Mouse (Mus musculus): ENCODE data around the gene Cmpk1. TPM values are rescaled to one million over a fixed set of nuclear protein-coding genes. Genes with fewer than 3 reads are reported as not detected.

Gene Cmpk1
- total and polyA plus RNA-seq, 2 experiments: 16.1 to 56.3 TPM

DNA sequence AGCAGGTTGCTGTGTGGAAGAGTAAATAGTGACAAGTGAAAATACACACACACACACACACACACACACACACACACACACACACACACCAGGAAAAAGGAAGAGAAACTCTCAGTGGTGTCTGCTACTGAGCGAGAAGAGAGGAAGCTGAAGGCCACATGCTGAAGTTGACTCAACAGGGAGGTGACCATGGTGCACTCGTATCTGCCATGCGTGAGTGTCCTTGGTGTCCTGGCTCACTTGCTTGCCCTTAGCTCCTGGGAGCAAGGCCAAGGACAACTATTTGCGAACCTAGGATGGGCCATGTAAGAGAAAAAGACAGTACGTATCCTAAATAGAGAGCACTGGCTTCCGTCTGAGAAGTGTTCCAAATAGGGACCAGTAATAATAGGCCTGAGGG lies 52.9 kb downstream of the Cmpk1 start:
- no peak overlapping the region for H3K27ac ChIP-seq (replicated peaks; ENCODE audit: insufficient read depth, low read depth, low read length)
- H3K79me2 ChIP-seq (ENCODE audit: control insufficient read depth, insufficient read depth, low read length): no peaks in the 10 kb centered on the region
- 63% methylated on average over 6 of the region's 6 CpGs for WGBS
- peak; percentile 16 for DNase-seq (ENCODE audit: extremely low read depth, low read depth, low spot score)
- no peaks in the 10 kb centered on the region for H3K27me3 ChIP-seq (ENCODE audit: control insufficient read depth, insufficient read depth, low read length)
- TF ChIP-seq CTCF (IDR thresholded peaks at IDR 0.05; ENCODE audit: low read depth, low read length) (no peak), POLR2A (IDR thresholded peaks at IDR 0.05; ENCODE audit: extremely low read depth, insufficient read depth, low read length) (no peak)
- H3K36me3 ChIP-seq (ENCODE audit: control insufficient read depth, insufficient read depth, low read length): no peaks in the 10 kb centered on the region
- H3K4me1 ChIP-seq (ENCODE audit: control insufficient read depth, insufficient read depth, low read length): no peaks in the 10 kb centered on the region
- no peak overlapping the region for H3K4me3 ChIP-seq (ENCODE audit: insufficient read depth, low read depth, low read length)
- no peak overlapping the region for H3K9ac ChIP-seq (ENCODE audit: low read depth, low read length)

DNA sequence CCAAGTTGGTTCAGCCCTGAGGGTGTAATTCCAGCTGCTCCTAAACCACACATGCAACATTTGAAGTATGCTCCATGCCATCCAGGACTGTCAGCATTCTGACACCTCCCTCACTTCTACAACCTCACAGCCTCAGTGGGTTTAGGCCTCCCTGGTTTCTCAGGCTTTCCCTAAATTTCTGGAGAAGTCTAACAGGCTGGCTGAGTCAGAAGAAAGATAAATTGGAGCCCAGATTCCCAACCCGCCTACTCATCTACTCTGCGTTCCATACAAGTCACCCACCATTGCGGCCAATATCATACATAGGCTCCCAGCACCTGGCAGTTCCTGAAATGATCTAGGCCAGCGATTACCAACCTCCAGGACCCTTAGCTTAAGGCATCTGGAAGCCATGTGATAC lies 54.3 kb downstream of the Cmpk1 start:
- Histone ChIP-seq H3K9ac (ENCODE audit: low read depth, low read length) (no peak overlapping the region), H3K79me2 (ENCODE audit: control insufficient read depth, insufficient read depth, low read length) (no peaks in the 10 kb centered on the region), H3K27me3 (ENCODE audit: control insufficient read depth, insufficient read depth, low read length) (no peaks in the 10 kb centered on the region), H3K4me1 (ENCODE audit: control insufficient read depth, insufficient read depth, low read length) (no peaks in the 10 kb centered on the region), H3K4me3 (ENCODE audit: insufficient read depth, low read depth, low read length) (no peak overlapping the region), H3K36me3 (ENCODE audit: control insufficient read depth, insufficient read depth, low read length) (no peaks in the 10 kb centered on the region), H3K27ac (replicated peaks; ENCODE audit: insufficient read depth, low read depth, low read length) (no peak overlapping the region)
- no peak for DNase-seq (ENCODE audit: extremely low read depth, low read depth, low spot score)
- 83% methylated on average over 4 of the region's 4 CpGs for WGBS
- TF ChIP-seq CTCF (IDR thresholded peaks at IDR 0.05; ENCODE audit: low read depth, low read length): no peak
- no peak for TF ChIP-seq POLR2A (IDR thresholded peaks at IDR 0.05; ENCODE audit: extremely low read depth, insufficient read depth, low read length)

DNA sequence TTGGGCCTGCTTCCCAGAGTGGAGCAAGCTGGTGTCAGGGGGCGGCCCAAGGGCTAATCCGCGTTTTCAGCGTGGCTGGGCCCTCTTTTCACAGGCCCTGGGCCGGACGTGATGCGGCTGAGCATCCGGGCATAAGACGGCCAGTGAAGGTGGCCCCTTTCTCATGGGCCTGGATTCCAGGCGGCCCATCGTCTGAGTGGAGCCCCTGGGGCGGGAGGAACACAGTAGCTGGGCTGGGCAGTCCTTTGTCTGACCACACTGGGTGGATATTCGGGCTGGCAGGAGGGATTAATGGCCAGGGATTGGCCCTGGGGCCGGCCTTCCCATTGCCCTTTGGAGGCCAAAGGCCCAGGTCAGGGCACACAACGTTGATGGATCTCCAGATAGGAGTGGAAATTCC lies 57.9 kb downstream of the Cmpk1 start:
- H3K4me3 ChIP-seq (ENCODE audit: insufficient read depth, low read depth, low read length): no peak overlapping the region
- H3K79me2 ChIP-seq (ENCODE audit: control insufficient read depth, insufficient read depth, low read length): no peaks in the 10 kb centered on the region
- no peaks in the 10 kb centered on the region for H3K4me1 ChIP-seq (ENCODE audit: control insufficient read depth, insufficient read depth, low read length)
- no peaks in the 10 kb centered on the region for H3K36me3 ChIP-seq (ENCODE audit: control insufficient read depth, insufficient read depth, low read length)
- H3K9ac ChIP-seq (ENCODE audit: low read depth, low read length): no peak overlapping the region
- no peak for DNase-seq (ENCODE audit: extremely low read depth, low read depth, low spot score)
- no peak for TF ChIP-seq CTCF (IDR thresholded peaks at IDR 0.05; ENCODE audit: low read depth, low read length)
- no peak for TF ChIP-seq POLR2A (IDR thresholded peaks at IDR 0.05; ENCODE audit: extremely low read depth, insufficient read depth, low read length)
- H3K27ac ChIP-seq (replicated peaks; ENCODE audit: insufficient read depth, low read depth, low read length): no peak overlapping the region
- WGBS: 50% methylated on average over 15 of the region's 15 CpGs
- H3K27me3 ChIP-seq (ENCODE audit: control insufficient read depth, insufficient read depth, low read length): peaks cover 22% of the 10 kb centered on the region

DNA sequence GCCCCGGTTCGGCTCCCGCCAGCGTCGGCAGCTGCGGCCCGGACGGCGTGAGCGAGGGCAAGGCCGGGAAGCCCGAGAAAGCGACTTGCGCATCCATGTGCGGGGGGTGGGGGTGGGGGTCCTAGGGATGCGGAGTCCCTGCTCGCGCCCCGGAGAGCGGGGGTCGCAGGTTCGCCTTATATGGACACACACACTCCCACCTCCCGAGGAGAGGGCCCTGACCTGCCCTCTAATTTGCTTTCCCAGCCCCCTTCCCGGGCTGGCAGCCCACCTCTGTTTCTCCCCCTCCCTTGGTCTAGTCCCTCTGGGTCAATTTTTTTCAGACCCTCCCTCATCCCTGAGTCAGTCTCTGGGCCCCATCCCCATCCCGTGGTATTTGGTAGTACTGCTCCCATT lies 61.1 kb downstream of the Cmpk1 start, which contains the start of gene Foxe3:
Foxe3 (minus strand) TSS at position 97 of the 396 bp plus-strand sequence.
- Histone ChIP-seq H3K27ac (replicated peaks; ENCODE audit: insufficient read depth, low read depth, low read length) (no peak within 1 kb of the TSS), H3K27me3 (ENCODE audit: control insufficient read depth, insufficient read depth, low read length) (peaks cover 22% of the 10 kb centered on the region), H3K4me3 (ENCODE audit: insufficient read depth, low read depth, low read length) (peak within 1 kb of the TSS; percentile 48; the same call in 1 of the 2 replicates), H3K9ac (ENCODE audit: low read depth, low read length) (peak within 1 kb of the TSS; percentile 27; the same call in 1 of the 2 replicates), H3K79me2 (ENCODE audit: control insufficient read depth, insufficient read depth, low read length) (no peaks in the 10 kb centered on the region), H3K36me3 (ENCODE audit: control insufficient read depth, insufficient read depth, low read length) (no peaks in the 10 kb centered on the region), H3K4me1 (ENCODE audit: control insufficient read depth, insufficient read depth, low read length) (no peaks in the 10 kb centered on the region)
- WGBS: 2% methylated on average over 17 of the region's 25 CpGs
- no peak for TF ChIP-seq CTCF (IDR thresholded peaks at IDR 0.05; ENCODE audit: low read depth, low read length)
- TF ChIP-seq POLR2A (IDR thresholded peaks at IDR 0.05; ENCODE audit: extremely low read depth, insufficient read depth, low read length): no peak
- DNase-seq (ENCODE audit: extremely low read depth, low read depth, low spot score): no peak

DNA sequence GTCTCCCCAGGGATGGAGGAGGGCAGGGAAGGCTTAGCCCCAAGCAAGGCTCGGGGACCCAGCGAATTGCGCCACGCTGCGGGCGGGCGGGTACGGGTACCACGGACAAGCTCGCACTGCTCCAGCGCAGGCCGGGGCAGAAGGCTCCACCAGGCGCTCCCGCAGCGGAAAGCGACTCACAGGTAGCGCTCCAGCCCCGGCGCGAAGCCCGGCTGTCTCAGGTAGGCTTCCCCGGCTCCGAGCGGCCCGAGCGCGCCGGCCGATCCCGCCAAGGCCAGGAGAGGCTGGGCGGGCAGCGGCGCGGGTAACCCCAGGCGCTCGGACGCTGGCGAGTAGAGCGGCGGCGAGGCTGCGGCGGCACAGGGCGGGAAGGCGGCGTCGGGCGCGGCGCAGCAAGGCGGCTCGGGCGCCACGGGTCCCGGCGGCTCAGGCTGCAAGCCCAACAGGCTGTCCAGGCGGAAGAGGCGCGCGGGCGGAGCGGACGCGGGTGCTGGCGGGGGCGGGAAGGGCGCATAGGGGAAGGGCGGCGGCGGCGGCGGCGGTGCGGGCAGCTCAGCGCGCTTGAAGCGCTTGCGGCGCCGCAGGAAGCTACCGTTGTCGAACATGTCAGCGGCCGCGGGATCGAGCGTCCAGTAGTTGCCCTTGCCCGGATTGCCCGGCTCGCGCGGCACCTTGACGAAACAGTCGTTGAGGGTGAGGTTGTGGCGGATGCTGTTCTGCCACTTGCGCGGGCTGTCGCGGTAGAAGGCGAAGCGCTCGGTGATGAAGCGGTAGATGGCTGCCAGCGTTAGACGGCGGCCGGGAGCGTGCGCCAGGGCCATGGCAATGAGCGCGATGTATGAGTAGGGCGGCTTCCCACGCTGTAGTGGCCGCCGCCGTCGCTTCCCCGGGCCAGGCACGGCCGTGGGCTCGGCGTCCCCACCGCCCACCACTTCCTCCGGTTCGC lies 61.8 kb downstream of the Cmpk1 start:
- Histone ChIP-seq H3K27ac (replicated peaks; ENCODE audit: insufficient read depth, low read depth, low read length) (no peak overlapping the region), H3K79me2 (ENCODE audit: control insufficient read depth, insufficient read depth, low read length) (no peaks in the 10 kb centered on the region), H3K27me3 (ENCODE audit: control insufficient read depth, insufficient read depth, low read length) (peaks cover 22% of the 10 kb centered on the region), H3K9ac (ENCODE audit: low read depth, low read length) (peak overlapping the region; percentile 27; the same call in 1 of the 2 replicates), H3K4me1 (ENCODE audit: control insufficient read depth, insufficient read depth, low read length) (no peaks in the 10 kb centered on the region), H3K36me3 (ENCODE audit: control insufficient read depth, insufficient read depth, low read length) (no peaks in the 10 kb centered on the region), H3K4me3 (ENCODE audit: insufficient read depth, low read depth, low read length) (peak overlapping the region; percentile 48; the same call in 1 of the 2 replicates)
- TF ChIP-seq POLR2A (IDR thresholded peaks at IDR 0.05; ENCODE audit: extremely low read depth, insufficient read depth, low read length): no peak
- TF ChIP-seq CTCF (IDR thresholded peaks at IDR 0.05; ENCODE audit: low read depth, low read length): no peak
- DNase-seq (ENCODE audit: extremely low read depth, low read depth, low spot score): no peak
- 2% methylated on average over 124 of the region's 125 CpGs for WGBS

DNA sequence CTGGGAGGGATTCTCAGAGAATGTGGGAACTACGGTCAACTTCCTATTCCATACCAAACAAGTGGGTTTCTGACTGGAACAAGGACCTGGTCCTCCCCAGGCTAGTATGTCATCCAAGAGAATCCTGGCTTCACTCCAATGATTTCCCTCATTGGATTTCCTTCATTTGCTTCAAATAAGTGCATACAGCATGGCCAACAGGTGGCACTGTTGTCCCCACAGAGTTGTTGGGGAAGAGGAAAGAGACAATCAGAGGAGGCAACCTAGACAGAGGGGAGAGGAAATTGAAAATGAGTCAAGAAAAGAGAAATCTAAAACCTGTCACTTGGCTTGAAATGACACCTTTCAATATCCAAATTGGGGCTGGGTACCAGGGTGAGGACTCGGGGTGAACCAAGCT lies 70.0 kb downstream of the Cmpk1 start:
- Histone ChIP-seq H3K4me3 (ENCODE audit: insufficient read depth, low read depth, low read length) (no peak overlapping the region), H3K4me1 (ENCODE audit: control insufficient read depth, insufficient read depth, low read length) (no peaks in the 10 kb centered on the region), H3K27me3 (ENCODE audit: control insufficient read depth, insufficient read depth, low read length) (no peaks in the 10 kb centered on the region; the same call in 1 of the 2 replicates), H3K9ac (ENCODE audit: low read depth, low read length) (no peak overlapping the region), H3K36me3 (ENCODE audit: control insufficient read depth, insufficient read depth, low read length) (no peaks in the 10 kb centered on the region), H3K79me2 (ENCODE audit: control insufficient read depth, insufficient read depth, low read length) (no peaks in the 10 kb centered on the region), H3K27ac (replicated peaks; ENCODE audit: insufficient read depth, low read depth, low read length) (no peak overlapping the region)
- DNase-seq (ENCODE audit: extremely low read depth, low read depth, low spot score): peak; percentile 61
- 42% methylated on average over 2 of the region's 2 CpGs for WGBS
- no peak for TF ChIP-seq POLR2A (IDR thresholded peaks at IDR 0.05; ENCODE audit: extremely low read depth, insufficient read depth, low read length)
- peak; percentile 43 for TF ChIP-seq CTCF (IDR thresholded peaks at IDR 0.05; ENCODE audit: low read depth, low read length)

Measured in liver, adult 2 months (tissue).